Mouse (Mus musculus) liver, embryonic 15.5 days (tissue): Measurements from ENCODE around the gene Camkmt. TPM values are rescaled to one million over a fixed set of nuclear protein-coding genes. Genes with fewer than 3 reads are reported as not detected.

Experiments used
- ATAC-seq: fragments of 200-750 bp; cut with Nextera tagmentation; 2 replicates; pipeline ENCODE4 v1.8.0; 2017; ENCODE audit warnings: moderate number of reproducible peaks, mild to moderate bottlenecking, moderate library complexity; ENCODE audit not compliant: insufficient read depth
- H3K27ac ChIP-seq: fragments of 300-500 bp; sonication (generic); replicated peaks from 2 replicates; pipeline ENCODE4 v1.5.1; 2015; ENCODE audit warnings: mild to moderate bottlenecking, inconsistent platforms
- H3K27me3 ChIP-seq: fragments of 300-500 bp; sonication (generic); 2 replicates; pipeline ENCODE4 v1.6.1; 2015; ENCODE audit warnings: mild to moderate bottlenecking, inconsistent platforms
- H3K36me3 ChIP-seq: fragments of 300-500 bp; sonication (generic); replicated peaks from 2 replicates; pipeline ENCODE4 v1.6.1; 2015; ENCODE audit warnings: moderate library complexity, mild to moderate bottlenecking, inconsistent platforms
- H3K4me1 ChIP-seq: fragments of 300-500 bp; sonication (generic); replicated peaks from 2 replicates; pipeline ENCODE4 v1.6.1; 2015; ENCODE audit warnings: inconsistent platforms
- H3K4me2 ChIP-seq: fragments of 300-500 bp; sonication (generic); 2 replicates; pipeline ENCODE4 v1.6.1; 2015; ENCODE audit warnings: moderate library complexity, mild to moderate bottlenecking, inconsistent platforms
- H3K4me3 ChIP-seq: fragments of 300-500 bp; sonication (generic); replicated peaks from 2 replicates; pipeline ENCODE4 v1.5.1; 2015; ENCODE audit warnings: mild to moderate bottlenecking, inconsistent platforms
- H3K9ac ChIP-seq: fragments of 300-500 bp; sonication (generic); 2 replicates; pipeline ENCODE4 v1.6.1; 2015; ENCODE audit warnings: moderate library complexity, mild to moderate bottlenecking, inconsistent platforms
- H3K9me3 ChIP-seq: fragments of 300-500 bp; sonication (generic); replicated peaks from 2 replicates; pipeline ENCODE4 v1.6.1; 2016; ENCODE audit warnings: inconsistent platforms
- WGBS: fragments of 180-500 bp; shearing (Covaris S2); methylation state at CpG from one replicate; pipeline ENCODE4 v1.1.7; 2015; ENCODE audit warnings: mixed read lengths; ENCODE audit not compliant: insufficient replicate concordance; 5-methylcytosine and 5-hydroxymethylcytosine counted together
- polyA plus RNA-seq: library from polyadenylated mRNA; unstranded; fragments of >200 nt; fragmentation: Nextera tagmentation; extraction: Ambion mirVana; gene quantifications from 2 replicates; pipeline ENCODE4 v1.2.1, GENCODE M21; 2015

Gene Camkmt
- polyA plus RNA-seq, 1 experiment from 2014 or later = 2.7 TPM

GRCm38 (mm10) chr17:85142495-85143111 is 52.3 kb downstream of the Camkmt start:
- H3K4me2 ChIP-seq = no peak overlapping the region
- no peak overlapping the region for H3K4me3 ChIP-seq
- no peaks in the 10 kb centered on the region for H3K36me3 ChIP-seq
- no peaks in the 10 kb centered on the region for H3K9me3 ChIP-seq
- 41% methylated on average over 5 of the region's 5 CpGs for WGBS
- no peak overlapping the region for H3K27ac ChIP-seq
- H3K4me1 ChIP-seq = no peaks in the 10 kb centered on the region
- H3K27me3 ChIP-seq = no peaks in the 10 kb centered on the region
- H3K9ac ChIP-seq = no peak overlapping the region
- no peak for ATAC-seq

DNA sequence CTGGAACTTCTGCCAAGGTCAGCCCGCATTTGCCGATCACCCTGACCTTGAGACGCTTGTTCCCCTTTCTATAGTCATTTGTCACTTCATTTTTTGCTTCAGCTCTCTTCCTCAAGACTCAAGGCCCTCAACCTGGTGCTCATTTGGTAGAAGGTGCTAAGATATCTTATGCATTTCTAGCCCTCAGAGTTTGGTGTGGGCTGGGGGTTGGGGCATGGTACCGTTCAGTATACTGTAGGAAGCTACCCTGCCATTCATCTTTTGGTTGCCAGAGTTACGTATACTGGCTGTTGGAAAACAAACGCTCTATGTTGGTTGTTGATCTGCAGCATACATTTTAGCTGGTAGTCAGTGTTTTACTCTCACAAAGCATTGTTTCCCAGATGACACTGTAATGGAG is 53.8 kb downstream of the Camkmt start:
- no peak overlapping the region for H3K9ac ChIP-seq
- WGBS = 60% methylated on average over 6 of the region's 6 CpGs
- no peaks in the 10 kb centered on the region for H3K27me3 ChIP-seq
- no peaks in the 10 kb centered on the region for H3K9me3 ChIP-seq
- no peaks in the 10 kb centered on the region for H3K36me3 ChIP-seq
- ATAC-seq = no peak
- H3K4me3 ChIP-seq = no peak overlapping the region
- H3K4me2 ChIP-seq = no peak overlapping the region
- no peaks in the 10 kb centered on the region for H3K4me1 ChIP-seq
- H3K27ac ChIP-seq = no peak overlapping the region

DNA sequence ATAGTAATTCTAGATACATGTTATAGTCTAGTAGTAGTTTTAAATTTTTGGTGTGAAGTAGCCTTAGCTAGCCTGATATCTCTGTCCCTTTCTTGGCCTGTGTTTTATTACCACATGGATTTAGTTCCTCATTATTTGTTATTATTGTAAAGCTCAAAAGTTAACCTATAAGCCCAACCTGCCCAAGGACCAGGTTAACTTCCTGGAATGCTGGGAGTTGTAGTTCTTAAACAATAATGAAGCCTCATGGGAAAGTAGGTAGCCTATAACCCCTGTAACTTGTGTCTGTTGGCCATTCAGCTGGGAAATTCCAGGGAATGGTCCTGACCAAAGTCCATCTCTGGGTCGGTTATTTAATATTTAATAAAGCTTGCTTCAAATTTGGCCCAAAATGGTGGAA is 58.0 kb downstream of the Camkmt start:
- 50% methylated on average over 1 of the region's 1 CpGs for WGBS
- Histone ChIP-seq H3K4me3 (no peak overlapping the region), H3K4me1 (no peaks in the 10 kb centered on the region), H3K36me3 (no peaks in the 10 kb centered on the region), H3K9me3 (no peaks in the 10 kb centered on the region), H3K27ac (no peak overlapping the region), H3K9ac (no peak overlapping the region), H3K4me2 (no peak overlapping the region), H3K27me3 (no peaks in the 10 kb centered on the region)
- ATAC-seq = no peak

- no peak for ATAC-seq
- H3K36me3 ChIP-seq = no peaks in the 10 kb centered on the region
- 29% methylated on average over 3 of the region's 3 CpGs for WGBS
Measured at GRCm38 (mm10) chr17:85149211-85149738, 58.9 kb downstream of the Camkmt start.

DNA sequence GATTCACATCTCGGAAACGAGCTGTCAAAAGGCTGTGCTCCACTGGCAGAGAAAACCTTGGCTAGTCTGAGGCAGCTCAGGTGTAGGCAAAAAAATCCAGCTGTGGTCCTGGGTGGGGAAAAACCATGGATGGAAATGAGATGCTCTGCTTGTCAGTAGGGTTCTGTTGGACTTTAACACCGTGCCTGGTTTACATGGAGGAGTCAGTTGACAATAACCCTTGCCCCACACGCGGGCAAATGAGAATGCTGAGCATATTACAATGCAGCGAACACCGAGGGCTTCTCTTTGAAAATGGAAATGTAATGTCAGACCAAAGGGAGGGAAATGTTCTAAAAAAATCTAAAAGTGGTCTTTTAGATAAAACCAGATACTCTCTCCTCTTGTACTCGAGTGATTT is 60.9 kb downstream of the Camkmt start:
- 42% methylated on average over 8 of the region's 8 CpGs for whole genome bisulfite sequencing

More at GRCm38 (mm10) chr17:85149211-85149738, 58.9 kb downstream of the Camkmt start:
- Histone ChIP-seq H3K4me3 (no peak overlapping the region), H3K27ac (no peak overlapping the region), H3K9ac (no peak overlapping the region), H3K9me3 (no peaks in the 10 kb centered on the region), H3K27me3 (no peaks in the 10 kb centered on the region), H3K4me2 (no peak overlapping the region), H3K4me1 (no peaks in the 10 kb centered on the region)

DNA sequence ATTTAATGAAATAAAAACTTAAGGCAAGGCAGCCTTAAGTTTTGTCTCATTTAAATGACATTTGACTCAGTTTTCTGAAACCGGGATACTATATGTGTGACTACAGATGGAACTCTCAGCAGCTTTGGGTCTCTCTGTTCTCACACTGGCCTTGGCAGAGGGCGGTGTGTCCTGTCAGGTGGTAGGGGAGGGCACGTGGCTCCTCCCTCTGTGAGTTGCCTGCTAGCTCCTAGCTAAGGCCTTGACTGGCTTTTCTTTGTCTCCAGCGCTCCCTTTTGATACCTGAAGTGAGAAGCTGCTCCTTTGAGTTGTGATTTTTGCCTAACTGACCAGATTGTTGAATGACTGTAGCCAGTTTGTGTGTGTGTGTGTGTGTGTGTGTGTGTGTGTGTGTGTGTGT is 67.8 kb downstream of the Camkmt start:
- Histone ChIP-seq H3K9ac (no peak overlapping the region), H3K36me3 (no peaks in the 10 kb centered on the region), H3K27me3 (no peaks in the 10 kb centered on the region), H3K4me3 (no peak overlapping the region), H3K27ac (no peak overlapping the region), H3K4me1 (no peaks in the 10 kb centered on the region), H3K9me3 (no peaks in the 10 kb centered on the region), H3K4me2 (no peak overlapping the region)
- no peak for ATAC-seq
- WGBS = 62% methylated on average over 4 of the region's 4 CpGs

More for the DNA sequence above, 60.9 kb downstream of the Camkmt start:
- no peaks in the 10 kb centered on the region for H3K4me1 ChIP-seq
- no peak overlapping the region for H3K4me2 ChIP-seq
- no peak for ATAC-seq
- no peaks in the 10 kb centered on the region for H3K36me3 ChIP-seq
- H3K4me3 ChIP-seq = no peak overlapping the region
- no peaks in the 10 kb centered on the region for H3K27me3 ChIP-seq
- H3K9me3 ChIP-seq = no peaks in the 10 kb centered on the region
- H3K27ac ChIP-seq = no peak overlapping the region
- H3K9ac ChIP-seq = no peak overlapping the region

DNA sequence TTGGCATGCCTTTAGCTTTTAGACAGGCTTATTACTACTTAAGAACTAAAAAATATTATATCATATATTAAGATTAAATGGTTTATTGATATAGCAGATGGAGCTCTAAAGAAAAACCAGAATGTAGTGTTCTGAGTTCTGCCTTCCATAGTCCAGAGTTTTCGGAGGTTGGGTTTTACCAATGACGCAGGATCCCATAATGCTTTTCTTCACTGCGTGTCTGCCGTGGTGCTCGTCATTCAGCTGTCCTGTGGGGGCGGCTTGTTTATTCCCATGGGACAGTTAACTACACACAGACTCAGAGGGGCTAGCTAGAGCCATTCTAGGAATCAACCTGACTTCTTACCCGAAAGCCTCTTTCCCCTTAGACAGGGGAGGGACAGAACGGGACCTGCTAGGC is 69.2 kb downstream of the Camkmt start:
- no peaks in the 10 kb centered on the region for H3K36me3 ChIP-seq
- no peak overlapping the region for H3K27ac ChIP-seq
- H3K4me1 ChIP-seq = no peaks in the 10 kb centered on the region
- no peak overlapping the region for H3K4me2 ChIP-seq
- no peak for ATAC-seq
- H3K4me3 ChIP-seq = no peak overlapping the region
- H3K9me3 ChIP-seq = no peaks in the 10 kb centered on the region
- no peak overlapping the region for H3K9ac ChIP-seq
- H3K27me3 ChIP-seq = no peaks in the 10 kb centered on the region
- 77% methylated on average over 8 of the region's 8 CpGs for WGBS

- Histone ChIP-seq H3K9ac (no peak overlapping the region), H3K9me3 (no peaks in the 10 kb centered on the region), H3K4me1 (no peaks in the 10 kb centered on the region), H3K36me3 (no peaks in the 10 kb centered on the region), H3K27ac (no peak overlapping the region), H3K4me3 (no peak overlapping the region), H3K4me2 (no peak overlapping the region), H3K27me3 (no peaks in the 10 kb centered on the region)
- no peak for ATAC-seq
- WGBS = 81% methylated on average over 8 of the region's 8 CpGs
Measured at GRCm38 (mm10) chr17:85160786-85161185, 70.4 kb downstream of the Camkmt start.

- Histone ChIP-seq H3K4me3 (no peak overlapping the region), H3K27ac (no peak overlapping the region), H3K9ac (no peak overlapping the region), H3K36me3 (no peaks in the 10 kb centered on the region), H3K27me3 (no peaks in the 10 kb centered on the region), H3K4me1 (no peaks in the 10 kb centered on the region), H3K4me2 (no peak overlapping the region), H3K9me3 (no peaks in the 10 kb centered on the region)
- no peak for ATAC-seq
- whole genome bisulfite sequencing = 71% methylated on average over 7 of the region's 7 CpGs
Measured at GRCm38 (mm10) chr17:85162569-85163271, 72.4 kb downstream of the Camkmt start.

GRCm38 (mm10) chr17:85163272-85163610 is 72.9 kb downstream of the Camkmt start:
- H3K9me3 ChIP-seq = no peaks in the 10 kb centered on the region
- H3K4me1 ChIP-seq = no peaks in the 10 kb centered on the region
- H3K9ac ChIP-seq = no peak overlapping the region
- H3K4me2 ChIP-seq = no peak overlapping the region
- H3K4me3 ChIP-seq = no peak overlapping the region
- 72% methylated on average over 4 of the region's 4 CpGs for WGBS
- no peak overlapping the region for H3K27ac ChIP-seq
- no peaks in the 10 kb centered on the region for H3K36me3 ChIP-seq
- no peaks in the 10 kb centered on the region for H3K27me3 ChIP-seq
- no peak for ATAC-seq

DNA sequence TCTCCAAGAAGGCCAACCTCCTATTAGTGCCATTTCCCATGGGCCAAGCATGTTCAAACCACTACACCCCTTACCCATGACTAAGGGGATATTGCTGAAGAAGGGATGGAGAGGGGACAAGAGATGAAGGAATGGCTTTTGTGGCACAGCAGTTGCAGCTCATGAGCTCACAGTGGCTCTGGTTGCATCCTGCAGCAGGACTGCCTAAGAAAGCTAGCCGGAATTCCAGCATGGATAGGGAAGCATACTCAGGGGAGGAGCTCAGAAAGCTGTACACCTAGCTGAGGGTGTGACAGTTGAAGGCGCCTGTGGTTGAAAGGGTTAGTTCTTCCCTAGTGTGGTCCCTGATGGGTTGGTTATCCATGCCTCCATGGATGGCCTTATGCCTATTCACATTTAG is 78.4 kb downstream of the Camkmt start:
- H3K4me1 ChIP-seq = no peaks in the 10 kb centered on the region
- WGBS = 66% methylated on average over 2 of the region's 2 CpGs
- no peak overlapping the region for H3K4me3 ChIP-seq
- no peaks in the 10 kb centered on the region for H3K27me3 ChIP-seq
- H3K27ac ChIP-seq = no peak overlapping the region
- no peaks in the 10 kb centered on the region for H3K36me3 ChIP-seq
- H3K9me3 ChIP-seq = no peaks in the 10 kb centered on the region
- no peak overlapping the region for H3K4me2 ChIP-seq
- ATAC-seq = no peak
- no peak overlapping the region for H3K9ac ChIP-seq
